Mouse (Mus musculus) brain, embryonic 14.5 days (tissue): ENCODE measurements at regions not wholly inside any gene's neighbourhood (a gene's known extent, or its start where the extent isn't known, plus 50 kb on each side); places are given as distances from the start of the nearest gene placed in this dataset.

ENCODE experiments used
- CTCF ChIP-seq: fragments of 200-500 bp; IDR thresholded peaks from 2 replicates; pipeline ENCODE4 v1.5.1; 2012; ENCODE audit warnings: inconsistent platforms, mild to moderate bottlenecking, moderate library complexity, borderline replicate concordance; ENCODE audit not compliant: insufficient read depth, insufficient read length; ENCODE audit errors: extremely low read depth
- POLR2A ChIP-seq: fragments of 200-500 bp; IDR thresholded peaks from 2 replicates; pipeline ENCODE4 v1.6.1; 2012; ENCODE audit warnings: mild to moderate bottlenecking, inconsistent platforms, borderline replicate concordance; ENCODE audit not compliant: poor library complexity, insufficient read depth, insufficient read length, severe bottlenecking; ENCODE audit errors: extremely low read depth

GRCm38 (mm10) chr15:68394749-68395148, 1894.0 kb upstream of the Lrrc6 start:
- TF ChIP-seq CTCF: peak; percentile 47; the same call in 1 of the 2 replicates
- no peak for TF ChIP-seq POLR2A
